Mouse (Mus musculus): ENCODE results near the gene Trim9. TPM values are rescaled to one million over a fixed set of nuclear protein-coding genes. Genes with fewer than 3 reads are reported as not detected.

Gene Trim9
- total RNA-seq, 2 experiments from 2014 or later, result 344 to 385 TPM

DNA sequence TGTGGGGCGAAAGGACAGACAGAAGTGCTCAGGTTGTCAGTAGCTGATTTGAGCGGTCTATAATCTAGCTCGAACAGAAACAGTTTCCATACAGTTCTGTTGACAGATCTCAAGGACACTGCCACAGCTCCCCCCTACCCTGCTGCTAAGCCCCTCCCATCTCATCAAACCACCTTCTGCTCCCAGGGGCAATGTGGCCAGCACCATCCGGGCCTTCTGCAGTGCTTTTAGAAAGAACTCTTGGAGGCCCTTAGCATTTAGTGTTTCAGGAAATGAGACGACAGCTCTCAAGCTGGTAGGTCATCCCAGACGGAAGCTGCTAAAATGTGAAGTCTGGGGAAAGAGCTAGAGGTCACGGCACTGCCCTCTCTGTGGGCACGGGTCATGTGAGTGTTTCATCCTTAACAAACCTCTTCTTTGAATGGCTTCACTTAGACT, 80.9 kb downstream of the Trim9 start:
- no peak for DNase-seq (ENCODE audit: low spot score in 2 of 2)

DNA sequence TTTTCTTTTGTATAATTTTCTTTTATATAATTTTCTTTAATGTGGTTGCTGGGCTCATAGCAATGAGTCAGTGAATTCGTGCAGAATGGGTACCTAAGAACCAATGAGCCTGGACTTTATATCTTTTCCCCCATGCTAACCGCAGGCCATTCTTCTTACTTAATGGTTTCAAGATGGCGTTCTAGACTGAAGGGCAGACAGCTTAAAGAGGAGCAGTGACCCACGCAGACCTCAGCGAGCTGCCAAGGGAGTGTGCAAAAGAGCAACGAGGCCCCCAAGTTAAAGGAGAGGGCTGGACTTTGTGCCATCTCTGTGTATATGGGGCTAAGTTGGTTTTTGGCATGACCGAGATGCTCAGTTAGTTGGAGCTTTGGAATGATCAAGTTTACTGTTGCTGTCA, 83.7 kb downstream of the Trim9 start:
- no peak for DNase-seq (ENCODE audit: low spot score in 2 of 2)

DNA sequence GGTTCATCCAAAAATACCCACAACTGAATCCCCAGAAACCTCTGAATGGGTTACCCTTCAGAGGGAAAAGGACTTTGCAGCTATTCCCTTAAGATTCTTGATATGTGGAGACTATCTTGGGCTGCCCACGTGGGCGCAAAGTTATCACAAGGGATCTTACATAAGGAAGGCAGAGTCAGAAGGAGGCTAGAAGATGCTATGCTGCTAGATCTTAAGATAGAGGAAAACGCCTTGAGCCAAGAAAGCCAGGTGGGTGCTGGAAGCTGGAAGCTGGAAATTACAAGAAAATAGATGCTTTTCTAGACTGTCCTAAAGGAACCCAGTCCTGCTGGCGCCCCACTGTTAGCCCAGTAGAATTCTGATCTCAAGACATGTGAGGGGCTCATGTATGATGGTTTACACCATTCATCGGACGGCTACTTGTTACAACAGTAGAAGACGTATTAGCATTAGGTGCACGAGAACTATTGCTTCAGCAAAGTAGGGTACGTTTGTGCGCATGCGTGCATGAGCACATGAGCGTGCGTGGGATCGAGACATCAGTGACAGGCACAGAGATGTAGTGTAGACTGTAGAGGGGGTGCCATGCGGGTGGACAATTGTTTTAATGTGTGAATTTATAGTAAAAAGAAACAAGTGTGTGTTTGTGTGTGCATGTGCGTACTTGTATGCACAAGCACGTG, 85.0 kb downstream of the Trim9 start:
- DNase-seq (ENCODE audit: low spot score in 2 of 2), result peak; percentile 64 to 84

DNA sequence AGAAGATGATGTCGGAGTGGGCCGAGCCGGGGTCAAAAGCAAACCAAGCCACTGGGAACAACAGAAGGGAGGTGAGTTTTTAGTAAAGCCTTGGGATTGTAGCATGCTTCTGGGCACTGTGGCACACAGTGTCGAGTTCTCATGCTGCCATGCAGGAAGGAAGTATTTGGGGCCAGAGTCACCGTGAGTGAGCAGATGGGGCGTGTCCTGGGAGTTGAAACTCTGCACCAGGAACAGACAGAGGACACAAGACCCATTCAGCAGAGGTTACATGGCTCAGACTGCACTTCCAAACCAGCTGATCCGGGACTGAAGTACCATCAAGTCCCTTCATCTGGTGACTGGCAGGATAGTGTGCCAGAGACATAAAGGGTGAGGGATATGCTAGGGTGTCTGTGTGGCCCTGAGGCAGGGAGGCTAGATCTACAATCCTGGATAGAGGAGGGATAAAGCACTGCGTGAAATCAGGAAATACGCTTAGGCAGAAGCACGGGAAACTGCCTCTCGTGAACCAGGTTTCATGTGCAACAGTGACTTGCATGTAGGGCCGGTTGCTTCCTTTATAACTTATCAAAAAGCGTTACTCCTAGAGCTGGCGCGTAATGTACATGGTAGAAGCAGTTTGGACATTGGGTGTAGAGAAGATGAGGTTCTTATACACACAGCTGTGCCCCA, 96.1 kb downstream of the Trim9 start:
- DNase-seq (ENCODE audit: low spot score in 2 of 2), result no peak

DNA sequence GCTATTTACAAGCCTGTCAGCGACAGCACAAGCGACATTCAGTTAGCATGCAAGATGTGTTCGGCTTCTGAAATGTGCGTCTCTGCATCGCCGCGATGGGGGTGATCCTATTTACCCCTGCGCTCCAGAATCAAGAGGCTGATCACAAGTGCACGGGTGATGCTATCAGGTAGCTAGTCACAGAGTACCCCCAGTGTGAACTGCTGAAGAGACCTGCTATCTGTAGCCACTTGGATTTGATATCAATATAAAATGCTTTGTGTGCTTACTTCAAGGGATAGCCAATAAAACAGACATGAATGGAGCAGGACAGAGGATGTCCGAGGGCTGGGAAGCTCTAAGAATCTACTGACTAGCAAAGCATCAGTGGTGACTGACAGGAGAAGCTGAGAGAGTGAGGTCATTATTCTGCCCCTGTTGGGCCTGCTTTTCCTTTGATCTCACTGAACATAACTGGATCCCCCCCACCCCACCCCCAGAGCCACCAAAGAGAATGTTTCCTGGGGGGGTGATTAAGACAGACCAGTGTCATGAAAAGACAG, 97.7 kb downstream of the Trim9 start:
- DNase-seq (ENCODE audit: low spot score in 2 of 2), result no peak

DNA sequence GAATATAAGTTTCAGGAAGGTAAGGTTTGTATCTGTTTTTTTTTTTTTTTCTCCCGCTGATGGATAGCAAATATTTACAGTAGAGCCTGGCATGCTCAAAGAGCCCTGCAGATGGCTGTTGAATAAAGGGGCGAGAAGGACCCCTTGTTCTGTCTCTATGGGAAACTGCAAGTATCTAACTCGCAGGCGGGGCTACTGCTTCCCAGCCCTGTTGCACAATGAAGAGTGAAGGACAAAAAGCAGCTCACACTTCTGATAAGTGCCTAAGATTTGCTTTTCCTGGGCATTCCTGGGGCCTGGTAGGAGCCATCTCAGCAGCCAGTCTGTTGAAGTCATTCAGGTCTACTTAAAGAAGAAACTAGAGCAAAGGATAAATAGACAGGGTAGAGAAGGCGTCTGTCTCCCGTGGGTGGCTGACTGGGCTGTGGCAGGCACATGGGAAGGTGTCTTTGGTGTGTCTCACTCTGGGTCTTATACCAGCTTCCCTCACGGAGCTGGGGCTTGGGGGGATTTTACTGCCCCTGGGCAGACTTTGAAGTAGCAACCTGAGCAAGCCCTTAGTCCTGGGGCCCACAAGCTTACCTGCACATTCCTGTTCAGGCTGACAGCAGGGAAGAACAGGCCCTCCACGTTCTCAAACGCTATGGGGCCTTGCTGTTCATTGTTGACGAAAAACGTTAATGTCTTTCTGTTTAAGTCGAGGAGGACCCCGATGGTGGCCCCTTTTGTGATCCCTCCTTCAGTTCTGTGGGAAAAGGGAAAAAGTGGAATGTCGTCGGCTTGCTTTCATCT, 99.5 kb downstream of the Trim9 start:
- DNase-seq (ENCODE audit: low spot score in 2 of 2), result no peak

DNA sequence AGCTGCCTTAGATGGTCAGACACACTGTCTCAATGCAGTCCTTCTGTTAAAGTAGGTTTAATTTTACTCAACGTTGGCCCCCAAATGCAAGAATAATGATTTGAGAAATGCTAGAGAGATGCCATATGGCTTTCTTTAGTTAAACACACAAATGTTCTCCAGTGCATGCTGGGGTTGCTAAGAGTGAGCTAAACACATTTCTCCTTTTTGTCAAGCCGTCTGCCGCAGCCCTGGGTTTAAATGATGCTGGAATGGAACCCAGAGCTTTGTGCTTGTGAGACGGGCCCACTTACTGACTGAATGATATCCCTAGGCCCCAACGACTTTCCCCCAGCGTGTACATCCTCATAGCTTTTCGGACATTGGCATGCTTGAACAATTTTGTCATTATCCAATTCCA, 104.9 kb downstream of the Trim9 start:
- DNase-seq (ENCODE audit: low spot score in 2 of 2), result no peak

DNA sequence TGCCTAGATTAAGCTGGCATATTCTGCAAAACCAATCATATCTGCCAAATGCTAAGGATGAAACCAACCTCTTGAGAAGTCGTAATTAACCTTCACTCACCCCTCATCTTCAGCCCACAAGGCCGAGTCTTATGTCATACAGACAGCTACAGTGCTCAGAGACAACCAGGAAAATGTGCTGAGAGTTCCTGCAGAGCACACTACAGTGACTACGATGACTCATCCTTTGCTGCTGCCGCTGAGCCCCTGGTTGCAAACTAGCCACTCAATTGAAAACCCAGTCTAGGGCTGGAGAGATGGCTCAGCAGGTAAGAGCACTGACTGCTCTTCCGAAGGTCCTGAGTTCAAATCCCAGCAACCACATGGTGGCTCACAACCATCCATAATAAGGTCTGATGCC, 107.7 kb downstream of the Trim9 start:
- DNase-seq (ENCODE audit: low spot score in 2 of 2), result no peak

DNA sequence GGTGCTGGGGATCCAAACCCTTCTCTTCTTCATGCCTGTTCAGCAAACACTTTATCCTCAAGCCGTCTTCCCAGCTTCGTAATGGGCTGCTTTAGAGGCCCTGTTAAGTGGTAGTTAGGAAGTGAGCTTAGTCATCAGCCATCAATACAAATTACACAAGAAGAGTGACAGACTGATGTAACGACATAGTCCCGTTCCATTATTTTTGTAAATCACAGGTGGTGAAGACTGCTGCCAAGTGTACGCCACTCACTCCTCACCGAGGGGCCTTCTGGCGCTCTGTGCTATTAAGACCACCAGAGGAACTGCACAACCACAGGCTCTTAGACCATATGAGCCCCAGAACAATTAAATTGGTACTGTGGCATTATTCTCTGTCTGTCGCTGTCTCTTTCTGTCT, 108.8 kb downstream of the Trim9 start:
- no peak for DNase-seq (ENCODE audit: low spot score in 2 of 2)

DNA sequence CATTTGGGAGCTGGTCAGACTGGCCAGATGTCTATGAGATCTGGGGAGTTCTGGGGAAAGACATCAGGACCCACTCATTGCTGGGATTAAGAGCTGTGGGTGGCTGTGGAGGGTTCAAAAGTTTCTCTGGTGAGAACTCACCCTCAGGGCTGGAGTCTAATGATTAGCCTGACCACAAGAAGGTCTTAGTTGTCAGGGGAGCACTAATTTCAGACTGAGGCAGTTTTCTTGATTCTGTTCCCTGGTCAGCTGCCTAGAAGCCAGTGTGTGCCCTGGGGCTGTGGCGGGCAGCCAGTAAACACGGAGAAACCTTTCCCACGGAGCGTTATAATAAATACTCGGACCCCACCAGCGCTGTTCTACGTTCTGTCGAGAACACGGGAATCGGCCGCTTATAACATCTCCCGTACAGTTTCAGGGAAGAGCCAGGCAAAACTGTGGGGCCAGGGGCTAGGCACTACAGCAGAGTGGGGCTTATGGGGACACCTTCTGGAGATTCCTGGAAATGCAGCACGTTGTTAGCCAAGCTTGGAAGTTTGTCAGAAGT, 112.4 kb downstream of the Trim9 start:
- peak; percentile 75 for DNase-seq (ENCODE audit: low spot score in 2 of 2)

DNA sequence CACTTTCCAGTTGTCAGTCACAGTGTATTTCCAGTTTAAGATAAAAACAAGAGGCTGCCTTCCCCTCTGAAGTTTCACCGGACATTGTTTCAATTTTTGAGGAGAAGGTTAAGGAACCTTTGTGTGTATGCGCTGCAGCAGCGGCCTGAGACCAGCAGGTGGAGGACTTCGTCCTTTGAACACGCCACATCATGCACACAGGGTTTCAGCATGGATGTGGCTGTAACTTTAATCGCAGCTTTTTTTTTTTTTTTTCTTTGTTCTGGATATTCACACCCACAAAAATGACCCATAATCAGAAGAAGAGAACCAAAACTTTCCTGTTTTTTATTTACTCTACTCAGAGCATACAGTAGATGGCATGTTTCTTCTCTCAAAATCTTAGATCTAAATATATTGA, 113.0 kb downstream of the Trim9 start:
- DNase-seq (ENCODE audit: low spot score in 2 of 2), result no peak

DNA sequence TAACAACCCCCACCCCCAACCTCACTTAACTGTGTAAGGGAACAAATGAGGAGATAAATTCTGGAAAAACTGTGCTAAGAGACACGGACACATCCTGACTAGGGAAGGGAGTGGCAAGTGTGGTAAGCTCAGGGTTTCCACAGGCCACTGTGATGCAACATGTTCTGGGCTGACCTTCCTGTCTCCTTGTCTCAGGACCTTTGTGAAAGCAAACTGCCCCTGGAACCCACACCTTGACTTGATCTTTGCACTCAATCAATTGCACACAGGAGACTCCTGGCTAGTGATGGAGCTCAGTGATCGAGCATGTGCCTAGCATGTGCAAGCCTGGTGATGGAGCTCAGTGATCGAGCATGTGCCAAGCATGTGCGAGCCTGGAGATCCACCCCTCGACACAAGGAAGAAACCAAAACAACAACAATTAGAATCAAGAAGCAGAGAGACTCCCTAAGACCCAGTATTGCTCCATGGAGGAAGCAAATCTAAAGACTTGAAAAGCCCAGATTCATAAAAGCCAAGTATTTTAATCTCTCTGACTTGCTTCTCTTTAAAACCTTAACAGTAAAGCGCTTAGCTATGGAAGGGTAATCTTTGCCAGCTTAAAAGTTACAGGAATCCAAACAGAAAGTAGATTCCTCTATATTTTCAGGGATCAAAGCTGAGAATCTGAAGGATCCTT, 113.6 kb downstream of the Trim9 start:
- DNase-seq (ENCODE audit: low spot score in 2 of 2), result no peak

DNA sequence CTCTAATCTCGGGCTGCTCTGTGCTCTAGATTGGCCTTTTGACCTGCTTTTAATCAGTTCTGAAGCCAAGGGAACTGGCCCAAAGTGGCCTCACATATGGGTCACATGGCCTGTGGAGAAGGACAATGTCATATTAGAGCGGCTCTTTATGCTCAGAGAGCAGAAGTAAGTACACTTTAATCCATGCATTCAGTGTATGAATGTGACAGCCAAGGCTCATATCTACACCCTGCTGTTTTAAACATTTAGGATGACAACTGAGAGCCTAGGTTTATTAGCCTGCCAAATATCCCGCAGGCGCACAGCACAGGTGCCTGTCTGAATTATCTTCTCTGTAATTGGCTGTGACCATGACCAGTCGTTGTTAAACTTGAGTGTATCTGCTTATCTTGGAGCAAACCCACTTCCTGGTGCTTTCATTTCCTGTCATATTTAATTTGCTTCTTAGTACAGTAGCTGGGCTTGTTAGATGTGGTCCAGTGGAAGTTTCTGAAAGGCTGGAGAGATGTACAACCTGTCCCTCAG, 115.3 kb downstream of the Trim9 start:
- no peak for DNase-seq (ENCODE audit: low spot score in 2 of 2)

DNA sequence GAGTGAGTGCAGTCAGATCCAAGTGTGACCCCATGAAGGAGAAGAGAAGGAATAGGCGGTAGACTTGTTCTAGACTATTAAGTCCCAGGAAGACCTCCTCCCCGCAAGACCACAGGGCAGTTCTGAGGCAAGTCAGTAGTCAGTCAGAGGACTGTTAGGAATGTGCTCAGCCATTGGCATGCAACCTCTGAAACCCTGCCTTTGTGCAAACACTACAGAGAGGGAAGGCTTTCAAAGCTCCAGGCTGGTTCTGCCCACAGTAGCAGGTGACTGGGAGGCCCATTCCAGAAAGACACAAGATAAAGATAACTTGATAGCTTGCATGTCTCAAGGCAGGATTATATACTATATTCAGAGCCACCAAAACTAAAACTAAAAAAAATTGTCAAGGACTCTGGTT, 116.1 kb downstream of the Trim9 start, which contains the start of gene Pygl:
Pygl (minus strand) TSS at position 195 of the 400 bp plus-strand sequence.
- DNase-seq (ENCODE audit: low spot score in 2 of 2), result no peak

DNA sequence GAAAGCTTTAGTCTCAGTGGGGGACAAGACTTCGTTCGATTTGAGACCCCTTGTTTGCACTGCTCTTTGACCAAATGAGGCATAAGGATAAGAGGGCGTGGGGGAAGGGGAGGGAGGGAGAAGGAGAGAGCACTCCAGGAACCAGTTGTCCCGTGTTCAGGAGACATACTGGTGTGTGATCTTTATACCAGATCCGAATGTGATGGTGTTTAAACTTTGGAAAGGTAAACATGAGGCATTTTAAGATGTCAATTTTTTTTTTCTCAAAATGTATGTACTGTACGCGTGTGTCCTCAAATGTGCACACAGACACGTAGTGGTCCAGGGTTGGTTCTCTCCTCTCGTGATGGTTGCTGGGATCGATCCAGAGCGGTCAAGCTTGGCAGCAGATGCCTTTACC, 119.3 kb downstream of the Trim9 start:
- DNase-seq (ENCODE audit: low spot score in 2 of 2), result no peak

DNA sequence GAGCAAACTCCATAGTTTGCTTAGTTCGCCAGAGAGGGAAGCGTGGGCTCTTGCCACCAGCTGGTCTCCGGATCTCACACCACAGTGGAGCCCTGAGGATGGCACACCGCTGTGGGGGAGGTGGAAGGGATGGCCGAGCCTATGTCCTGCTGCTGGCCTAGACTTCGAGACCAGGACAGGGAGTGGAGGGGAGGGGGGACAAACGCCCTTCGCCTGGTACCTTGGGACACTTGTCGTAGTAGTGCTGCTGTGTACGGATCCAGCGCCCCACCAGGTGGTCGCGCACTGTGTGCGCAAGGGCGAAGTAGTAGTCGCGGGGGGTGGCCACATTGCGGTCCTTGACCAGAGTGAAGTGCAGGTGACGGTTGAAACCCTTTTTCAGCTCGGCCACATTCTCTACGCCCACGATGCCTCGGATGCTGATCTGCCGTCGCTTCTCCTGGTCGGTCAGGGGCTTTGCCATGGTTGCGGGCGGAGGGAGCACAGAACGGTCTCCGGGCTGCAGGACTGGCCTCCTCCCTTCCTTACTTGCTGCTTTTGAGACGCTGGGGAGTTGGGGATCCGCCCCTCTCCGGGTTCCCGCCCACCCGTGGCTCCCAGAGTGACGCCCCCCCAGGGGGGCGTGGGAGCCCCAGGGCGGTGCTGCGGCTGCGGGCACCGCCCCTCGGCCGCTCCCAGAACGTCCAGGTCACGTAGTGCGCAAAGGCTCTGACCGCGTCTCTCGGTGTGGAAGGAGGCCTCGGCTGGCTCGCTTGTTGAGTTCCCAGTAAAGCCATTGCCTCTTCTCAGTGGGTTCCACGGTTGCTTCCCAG, 120.1 kb downstream of the Trim9 start:
- DNase-seq (ENCODE audit: low spot score in 2 of 2), result peak in 1 of 2 experiments; percentile 49

DNA sequence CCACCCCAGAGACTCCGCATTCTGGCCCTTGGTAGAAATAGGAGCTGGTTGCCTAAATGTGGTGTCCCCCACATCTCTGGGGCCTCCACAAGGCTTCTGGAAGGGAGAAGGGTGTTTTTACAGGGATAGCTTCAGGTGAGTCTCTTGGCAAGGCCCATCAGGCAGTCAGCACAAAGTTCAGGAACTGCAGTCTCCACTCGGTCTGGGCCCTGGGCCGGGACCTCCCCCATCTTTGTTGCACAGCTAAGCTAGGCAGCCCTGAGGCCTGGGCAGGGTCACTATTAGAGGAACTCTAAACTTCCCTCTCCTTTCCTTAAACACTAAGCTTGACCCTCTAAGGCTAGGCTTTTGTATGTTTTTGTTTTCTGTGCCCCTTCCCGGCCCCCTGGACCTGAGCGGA, 120.8 kb downstream of the Trim9 start:
- DNase-seq (ENCODE audit: low spot score in 2 of 2), result no peak

DNA sequence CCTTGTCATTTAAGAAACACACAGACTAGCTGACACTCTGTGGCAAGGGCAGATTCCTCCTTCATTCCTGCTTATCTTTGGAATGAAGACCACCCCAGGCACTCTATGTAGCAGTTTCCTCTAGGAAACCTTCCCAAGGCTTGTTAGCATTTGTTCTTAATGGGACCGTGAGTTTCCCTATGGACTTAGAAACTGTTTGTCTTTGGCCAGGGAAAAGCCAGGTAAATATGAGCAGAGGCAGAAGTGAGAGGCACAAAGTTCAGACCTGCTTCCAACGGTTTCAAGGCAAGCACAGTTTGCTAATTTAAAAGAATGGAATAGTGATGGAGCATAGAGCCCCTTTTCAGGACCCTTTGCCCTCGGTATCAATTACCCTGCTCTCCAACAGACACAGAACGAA, 124.1 kb downstream of the Trim9 start:
- DNase-seq (ENCODE audit: low spot score in 2 of 2), result no peak

DNA sequence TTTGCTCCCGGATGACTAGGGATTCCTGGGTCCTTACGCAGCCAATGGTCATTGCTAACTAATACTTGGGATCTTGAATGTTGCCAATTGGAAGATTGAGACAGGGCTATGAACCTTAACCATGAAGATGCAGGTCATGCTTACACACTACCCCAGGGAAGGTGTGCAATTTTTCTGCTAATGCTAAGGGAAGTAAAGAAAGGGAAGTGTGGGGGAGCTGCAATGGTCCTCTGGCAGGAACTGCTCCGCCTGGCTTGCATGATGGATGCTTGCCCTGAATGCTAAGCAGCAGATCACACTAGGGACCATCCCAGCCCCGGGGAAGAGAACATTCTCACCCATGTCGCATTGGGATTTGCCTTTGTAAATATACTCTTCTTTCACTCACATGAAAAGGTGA, 126.0 kb downstream of the Trim9 start:
- no peak for DNase-seq (ENCODE audit: low spot score in 2 of 2)

Measured in left cerebral cortex, adult 18-20 months (tissue).